Mouse (Mus musculus) brain, embryonic 14.5 days (tissue): ENCODE data around the gene Mybphl. TPM values are rescaled to one million over a fixed set of nuclear protein-coding genes. Genes with fewer than 3 reads are reported as not detected.

Source experiments
- DNase-seq: peaks from one replicate; pipeline ENCODE4 v3.0.0-alpha.2; 2011; ENCODE audit warnings: low read depth
- CTCF ChIP-seq: fragments of 200-500 bp; IDR thresholded peaks from 2 replicates; pipeline ENCODE4 v1.5.1; 2012; ENCODE audit warnings: inconsistent platforms, mild to moderate bottlenecking, moderate library complexity, borderline replicate concordance; ENCODE audit not compliant: insufficient read depth, insufficient read length; ENCODE audit errors: extremely low read depth
- POLR2A ChIP-seq: fragments of 200-500 bp; IDR thresholded peaks from 2 replicates; pipeline ENCODE4 v1.6.1; 2012; ENCODE audit warnings: mild to moderate bottlenecking, inconsistent platforms, borderline replicate concordance; ENCODE audit not compliant: poor library complexity, insufficient read depth, insufficient read length, severe bottlenecking; ENCODE audit errors: extremely low read depth
- polyA plus RNA-seq: library from polyadenylated mRNA; depleted of rRNA; stranded (reverse); fragments of >200 nt; gene quantifications from 2 replicates; pipeline ENCODE4 v1.2.3, GENCODE M21; 2012; rRNA removed

Gene Mybphl
- polyA plus RNA-seq, 1 experiment = 0.12 TPM

DNA sequence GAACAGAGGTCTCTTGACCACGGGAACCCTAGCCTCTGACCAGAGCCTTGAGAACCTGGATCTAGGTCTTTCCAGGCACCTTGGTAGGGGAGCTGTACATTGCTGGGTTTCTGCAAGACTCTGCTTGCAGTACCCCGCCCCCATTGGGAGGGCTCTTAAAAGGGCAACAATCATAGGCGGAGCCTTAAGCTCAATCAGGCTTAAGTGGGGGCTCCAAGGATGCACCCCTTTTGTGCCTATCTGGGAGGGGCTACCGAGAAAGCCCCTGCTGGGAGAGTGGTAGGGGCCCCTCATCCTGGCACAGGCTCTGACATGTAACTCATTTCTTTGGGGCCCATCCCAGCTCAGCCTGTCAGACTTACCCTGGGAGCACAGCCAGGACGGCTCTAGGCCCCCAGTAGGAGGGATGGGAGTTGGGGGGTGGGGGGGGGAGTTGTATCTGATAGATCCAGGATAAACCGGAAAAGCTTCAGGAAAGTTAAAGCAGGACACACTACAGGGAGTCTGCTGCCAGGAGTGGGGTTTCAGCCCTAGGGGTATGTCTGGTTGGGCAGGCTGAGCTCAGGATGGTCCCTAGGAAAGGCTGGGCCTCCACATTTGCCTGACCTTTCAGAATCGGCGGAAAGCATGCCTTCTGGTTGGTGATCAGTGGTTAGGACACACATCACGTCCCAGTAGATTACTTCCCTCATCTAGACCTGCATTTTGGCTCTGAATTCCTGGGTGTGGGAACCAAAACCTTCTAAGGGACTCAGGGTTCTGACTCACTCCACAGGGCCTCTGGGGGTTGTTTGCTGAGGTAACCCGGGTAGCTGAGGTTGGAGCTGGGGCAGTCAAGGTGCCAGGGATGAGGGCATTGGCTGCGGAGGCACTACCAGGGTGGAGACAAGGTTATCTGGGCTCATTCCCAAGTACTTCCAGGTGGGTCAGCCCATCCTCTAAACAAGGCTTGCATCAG lies 59.4 kb downstream of the Mybphl start:
- TF ChIP-seq POLR2A = no peak
- TF ChIP-seq CTCF = no peak
- peak; percentile 94 for DNase-seq

DNA sequence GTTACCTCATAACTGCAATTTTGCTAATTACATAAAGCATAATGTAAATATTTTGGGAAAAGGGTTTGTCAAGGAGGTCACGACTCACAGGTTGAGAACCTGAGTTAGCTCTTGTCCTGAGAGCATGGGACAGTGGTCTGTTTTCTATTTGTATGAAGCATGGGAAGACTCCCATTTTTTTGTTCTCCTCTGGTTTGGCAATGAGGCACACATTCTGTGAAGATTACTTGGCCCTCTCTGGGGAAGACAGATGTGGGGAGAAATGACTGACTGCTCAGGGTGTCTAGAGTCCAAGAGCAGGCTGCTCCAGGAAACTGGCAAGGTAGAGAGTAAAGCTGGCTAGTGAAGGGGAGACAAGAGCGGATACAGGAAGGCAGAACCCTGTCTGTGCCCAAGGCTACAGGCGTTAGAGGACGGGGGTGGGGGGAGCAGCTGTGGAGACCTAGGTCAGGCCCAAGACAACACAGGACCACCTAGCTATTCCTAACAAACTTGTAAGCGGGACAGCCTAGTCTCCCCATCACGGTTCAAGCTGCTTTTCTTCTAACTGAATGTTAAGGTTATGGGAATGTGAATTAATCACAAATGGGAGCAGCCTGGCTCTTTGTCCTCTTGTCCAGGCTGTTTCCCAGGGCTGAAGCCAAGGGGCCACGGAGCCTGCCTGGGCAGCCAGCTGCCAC lies 60.4 kb downstream of the Mybphl start:
- no peak for TF ChIP-seq CTCF
- no peak for TF ChIP-seq POLR2A
- DNase-seq = peak; percentile 46

DNA sequence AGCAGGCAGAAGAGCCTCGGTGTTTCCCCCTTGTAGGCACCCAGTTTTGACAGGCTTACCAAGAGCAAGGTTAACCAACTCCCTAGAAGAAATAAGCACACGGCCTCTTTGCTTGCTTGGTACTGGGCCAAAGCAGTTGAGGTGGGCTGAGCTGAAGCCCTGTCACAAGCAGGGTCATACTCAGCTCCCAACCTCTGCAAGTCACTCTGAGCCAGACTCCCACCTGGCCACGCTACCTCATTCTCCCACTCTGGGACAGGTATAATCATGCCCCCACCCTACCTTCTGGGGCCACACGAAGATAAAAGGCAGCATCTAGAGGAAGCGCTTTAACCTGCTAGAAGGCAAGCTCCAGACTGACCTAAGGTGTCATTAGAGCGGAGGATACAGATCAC lies 60.9 kb downstream of the Mybphl start:
- no peak for DNase-seq
- TF ChIP-seq POLR2A (no peak), CTCF (no peak)

Other genes starting within 250 kb of the Mybphl start
- 79.0 and 86.6 TPM in 2 replicates for gene Gnai3, start 218.8 kb upstream of the Mybphl start, polyA plus RNA-seq
- gene Gpr61, start 210.0 kb upstream of the Mybphl start, polyA plus RNA-seq = 1.5 and 2.6 TPM in 2 replicates
- 19.5 and 25.0 TPM in 2 replicates for gene Amigo1, start 178.6 kb upstream of the Mybphl start, polyA plus RNA-seq
- gene Cyb561d1, start 163.7 kb upstream of the Mybphl start, polyA plus RNA-seq = 8.4 and 8.7 TPM in 2 replicates
- 50.1 and 55.9 TPM in 2 replicates for gene Atxn7l2, start 154.0 kb upstream of the Mybphl start, polyA plus RNA-seq
- gene Sypl2, start 138.3 kb upstream of the Mybphl start, polyA plus RNA-seq = 1.0 and 2.8 TPM in 2 replicates
- 135 and 166 TPM in 2 replicates for gene Psma5, start 108.0 kb upstream of the Mybphl start, polyA plus RNA-seq
- 74.2 and 79.2 TPM in 2 replicates for gene Sort1, start 80.8 kb upstream of the Mybphl start, polyA plus RNA-seq
- 27.1 and 71.0 TPM in 2 replicates for gene Psrc1, start 18.9 kb downstream of the Mybphl start, polyA plus RNA-seq
- 64.9 and 101 TPM in 2 replicates for gene Celsr2, start 50.6 kb downstream of the Mybphl start, polyA plus RNA-seq
- 120 and 161 TPM in 2 replicates for gene Sars, start 80.3 kb downstream of the Mybphl start, polyA plus RNA-seq
- 2.1 and 2.4 TPM in 2 replicates for gene 1700013F07Rik, start 169.2 kb downstream of the Mybphl start, polyA plus RNA-seq
- 7.2 and 9.2 TPM in 2 replicates for gene 5330417C22Rik, start 171.6 kb downstream of the Mybphl start, polyA plus RNA-seq
- gene Tmem167b, start 197.6 kb downstream of the Mybphl start, polyA plus RNA-seq = 9.1 and 18.1 TPM in 2 replicates
- gene Taf13, start 206.8 kb downstream of the Mybphl start, polyA plus RNA-seq = 24.0 and 28.0 TPM in 2 replicates
- 91.4 and 92.7 TPM in 2 replicates for gene Wdr47, start 226.4 kb downstream of the Mybphl start, polyA plus RNA-seq